Mouse (Mus musculus): ENCODE measurements around the gene Itih3.

Gene Itih3

DNA sequence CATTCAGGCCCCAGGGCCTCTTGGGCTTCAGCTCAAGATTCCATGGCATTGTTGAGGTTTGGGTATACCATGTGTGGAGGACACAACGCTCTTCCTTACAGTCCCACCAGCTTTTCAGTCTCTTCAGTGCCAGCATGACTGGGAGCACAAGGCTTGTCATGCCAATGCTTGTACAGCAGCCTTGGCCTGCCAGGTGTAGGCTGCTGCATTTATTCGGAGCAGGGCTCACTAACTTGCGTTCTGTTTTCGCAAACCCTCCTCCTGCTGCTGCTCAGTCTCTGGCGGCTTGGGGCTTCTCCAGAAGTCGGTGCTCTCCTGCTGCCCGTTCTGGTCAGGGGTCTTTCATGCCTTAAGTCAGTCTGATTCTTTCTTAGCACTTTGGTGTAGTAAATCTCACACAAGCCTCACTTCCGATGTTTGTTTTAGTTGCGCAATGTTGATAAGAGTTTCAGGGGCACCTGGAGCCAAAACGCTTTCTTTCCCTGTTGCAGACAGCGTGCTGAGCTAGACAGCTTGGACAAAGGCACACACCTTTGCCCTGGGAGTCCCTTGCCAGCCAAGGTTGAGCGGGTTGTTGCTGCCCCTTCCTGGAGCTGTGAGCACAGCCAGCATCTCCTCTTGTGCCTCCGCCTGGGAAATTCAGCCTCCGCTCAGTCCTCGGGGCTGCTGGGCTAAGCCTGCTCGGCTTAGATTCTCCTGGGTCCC lies 62.0 kb downstream of the Itih3 start:
- DNase-seq (ENCODE audit: low read depth, low spot score): no peak
